Mouse (Mus musculus) hindbrain, embryonic 12.5 days (tissue): ENCODE measurements at regions not wholly inside any gene's neighbourhood (a gene's known extent, or its start where the extent isn't known, plus 50 kb on each side); places are given as distances from the start of the nearest gene placed in this dataset.
"Not testable (repeated sequence)": the region's sequence is repeated elsewhere in the genome, so short reads cannot be mapped to it uniquely, and the experiment has no call there.

Experiments
- ATAC-seq: fragments of 200-750 bp; cut with Nextera tagmentation; 2 replicates; pipeline ENCODE4 v1.8.0; 2017; ENCODE audit warnings: moderate TSS enrichment; ENCODE audit not compliant: low FRiP score
- H3K27ac ChIP-seq: fragments of 300-500 bp; sonication (generic); 2 replicates; pipeline ENCODE4 v1.5.1; 2016; ENCODE audit warnings: mild to moderate bottlenecking
- H3K27me3 ChIP-seq: fragments of 300-500 bp; sonication (generic); 2 replicates; pipeline ENCODE4 v1.6.1; 2016; ENCODE audit warnings: mild to moderate bottlenecking
- H3K36me3 ChIP-seq: fragments of 300-500 bp; sonication (generic); 2 replicates; pipeline ENCODE4 v1.6.1; 2016; ENCODE audit warnings: mild to moderate bottlenecking
- H3K4me1 ChIP-seq: fragments of 300-500 bp; sonication (generic); 2 replicates; pipeline ENCODE4 v1.6.1; 2016
- H3K4me2 ChIP-seq: fragments of 300-500 bp; sonication (generic); replicated peaks from 2 replicates; pipeline ENCODE4 v1.6.1; 2016; ENCODE audit warnings: mild to moderate bottlenecking
- H3K4me3 ChIP-seq: fragments of 300-500 bp; sonication (generic); 2 replicates; pipeline ENCODE4 v1.5.1; 2016; ENCODE audit warnings: mild to moderate bottlenecking
- H3K9ac ChIP-seq: fragments of 300-500 bp; sonication (generic); 2 replicates; pipeline ENCODE4 v1.6.1; 2016; ENCODE audit warnings: mild to moderate bottlenecking, moderate library complexity
- H3K9me3 ChIP-seq: fragments of 300-500 bp; sonication (generic); replicated peaks from 2 replicates; pipeline ENCODE4 v1.6.1; 2016; ENCODE audit warnings: mild to moderate bottlenecking
- WGBS: fragments of 180-500 bp; shearing (Covaris S2); methylation state at CpG from one replicate; pipeline ENCODE4 v1.1.7; 2016; 5-methylcytosine and 5-hydroxymethylcytosine counted together

- H3K4me2 ChIP-seq = no peak overlapping the region
- H3K27ac ChIP-seq = no peak overlapping the region
- H3K4me3 ChIP-seq = no peak overlapping the region
- H3K9ac ChIP-seq = no peak overlapping the region
- 63% methylated on average over 2 of the region's 2 CpGs for WGBS
- no peaks in the 10 kb centered on the region; the same call in 1 of the 2 replicates for H3K9me3 ChIP-seq
- H3K27me3 ChIP-seq = no peaks in the 10 kb centered on the region
- no peaks in the 10 kb centered on the region for H3K4me1 ChIP-seq
- no peak for ATAC-seq
- H3K36me3 ChIP-seq = no peaks in the 10 kb centered on the region
Observed at GRCm38 (mm10) chr6:140212403-140212802, 171.1 kb upstream of the Plcz1 start.

GRCm38 (mm10) chr6:140210141-140210540 is 168.9 kb upstream of the Plcz1 start:
- H3K27ac ChIP-seq = no peak overlapping the region
- ATAC-seq = no peak
- H3K9me3 ChIP-seq = no peaks in the 10 kb centered on the region; the same call in 1 of the 2 replicates
- no peaks in the 10 kb centered on the region for H3K27me3 ChIP-seq
- WGBS = 93% methylated on average over 6 of the region's 6 CpGs
- no peak overlapping the region for H3K9ac ChIP-seq
- no peak overlapping the region for H3K4me3 ChIP-seq
- H3K4me2 ChIP-seq = no peak overlapping the region
- no peaks in the 10 kb centered on the region for H3K4me1 ChIP-seq
- H3K36me3 ChIP-seq = no peaks in the 10 kb centered on the region

GRCm38 (mm10) chr6:140209083-140209482 is 167.8 kb upstream of the Plcz1 start:
- WGBS = 85% methylated on average over 14 of the region's 14 CpGs
- Histone ChIP-seq H3K9me3 (no peaks in the 10 kb centered on the region; the same call in 1 of the 2 replicates), H3K36me3 (no peaks in the 10 kb centered on the region), H3K27ac (no peak overlapping the region), H3K27me3 (no peaks in the 10 kb centered on the region), H3K4me2 (no peak overlapping the region), H3K4me1 (no peaks in the 10 kb centered on the region), H3K9ac (no peak overlapping the region), H3K4me3 (no peak overlapping the region)
- 0 out of 2 replicates have a peak, but pooled peaks have one; percentile 5 for ATAC-seq

GRCm38 (mm10) chr6:140208375-140208774 is 167.1 kb upstream of the Plcz1 start:
- Histone ChIP-seq H3K36me3 (no peaks in the 10 kb centered on the region), H3K27me3 (no peaks in the 10 kb centered on the region), H3K9ac (no peak overlapping the region), H3K4me3 (no peak overlapping the region), H3K27ac (no peak overlapping the region), H3K4me1 (no peaks in the 10 kb centered on the region), H3K4me2 (no peak overlapping the region), H3K9me3 (no peaks in the 10 kb centered on the region; the same call in 1 of the 2 replicates)
- no peak for ATAC-seq
- 75% methylated on average over 3 of the region's 3 CpGs for WGBS

- WGBS = 92% methylated on average over 11 of the region's 11 CpGs
- H3K4me3 ChIP-seq, ATAC-seq, H3K9ac ChIP-seq, H3K27ac ChIP-seq, H3K4me1 ChIP-seq, H3K9me3 ChIP-seq, H3K36me3 ChIP-seq, H3K27me3 ChIP-seq, H3K4me2 ChIP-seq: not testable (repeated sequence)
Observed at GRCm38 (mm10) chr6:140206676-140207075, 165.4 kb upstream of the Plcz1 start.

GRCm38 (mm10) chr6:140201356-140201755 is 160.1 kb upstream of the Plcz1 start:
- Histone ChIP-seq H3K27me3 (no peaks in the 10 kb centered on the region), H3K4me3 (no peak overlapping the region), H3K36me3 (no peaks in the 10 kb centered on the region), H3K9ac (no peak overlapping the region), H3K9me3 (no peaks in the 10 kb centered on the region), H3K27ac (no peak overlapping the region), H3K4me1 (no peaks in the 10 kb centered on the region), H3K4me2 (no peak overlapping the region)
- 76% methylated on average over 1 of the region's 1 CpGs for WGBS
- no peak for ATAC-seq

GRCm38 (mm10) chr6:140200322-140200721 is 159.1 kb upstream of the Plcz1 start:
- H3K4me1 ChIP-seq = no peaks in the 10 kb centered on the region
- no peak overlapping the region for H3K9ac ChIP-seq
- no peaks in the 10 kb centered on the region for H3K36me3 ChIP-seq
- H3K27ac ChIP-seq = no peak overlapping the region
- H3K4me2 ChIP-seq = no peak overlapping the region
- no peaks in the 10 kb centered on the region for H3K27me3 ChIP-seq
- H3K4me3 ChIP-seq = no peak overlapping the region
- no peak for ATAC-seq
- H3K9me3 ChIP-seq = no peaks in the 10 kb centered on the region
- WGBS = 87% methylated on average over 5 of the region's 5 CpGs

GRCm38 (mm10) chr6:140198036-140198435 is 156.8 kb upstream of the Plcz1 start:
- Histone ChIP-seq H3K4me1 (no peaks in the 10 kb centered on the region; the same call in 1 of the 2 replicates), H3K4me3 (no peak overlapping the region), H3K27ac (no peak overlapping the region), H3K36me3 (no peaks in the 10 kb centered on the region), H3K9me3 (no peaks in the 10 kb centered on the region), H3K27me3 (no peaks in the 10 kb centered on the region), H3K9ac (no peak overlapping the region), H3K4me2 (no peak overlapping the region)
- ATAC-seq = no peak
- WGBS = 86% methylated on average over 6 of the region's 6 CpGs

- no peak overlapping the region for H3K4me3 ChIP-seq
- H3K27me3 ChIP-seq = no peaks in the 10 kb centered on the region
- 82% methylated on average over 8 of the region's 8 CpGs for WGBS
- H3K27ac ChIP-seq = no peak overlapping the region
- no peak overlapping the region for H3K9ac ChIP-seq
- H3K4me2 ChIP-seq = no peak overlapping the region
- no peaks in the 10 kb centered on the region for H3K36me3 ChIP-seq
- no peaks in the 10 kb centered on the region for H3K9me3 ChIP-seq
- no peaks in the 10 kb centered on the region; the same call in 1 of the 2 replicates for H3K4me1 ChIP-seq
- no peak for ATAC-seq
Observed at GRCm38 (mm10) chr6:140197113-140197675, 155.9 kb upstream of the Plcz1 start.

GRCm38 (mm10) chr6:140194276-140194675 is 153.0 kb upstream of the Plcz1 start:
- no peak for ATAC-seq
- Histone ChIP-seq H3K4me2 (no peak overlapping the region), H3K27ac (no peak overlapping the region), H3K9me3 (no peaks in the 10 kb centered on the region), H3K36me3 (no peaks in the 10 kb centered on the region), H3K9ac (no peak overlapping the region), H3K4me3 (no peak overlapping the region), H3K27me3 (no peaks in the 10 kb centered on the region), H3K4me1 (no peaks in the 10 kb centered on the region; the same call in 1 of the 2 replicates)
- WGBS = 93% methylated on average over 2 of the region's 2 CpGs

GRCm38 (mm10) chr6:140193084-140193939 is 152.1 kb upstream of the Plcz1 start:
- Histone ChIP-seq H3K4me3 (no peak overlapping the region), H3K9ac (no peak overlapping the region), H3K4me1 (no peaks in the 10 kb centered on the region; the same call in 1 of the 2 replicates), H3K4me2 (no peak overlapping the region; the same call in 1 of the 2 replicates), H3K27ac (peak overlapping the region; percentile 14; the same call in 1 of the 2 replicates), H3K27me3 (no peaks in the 10 kb centered on the region), H3K36me3 (no peaks in the 10 kb centered on the region), H3K9me3 (no peaks in the 10 kb centered on the region)
- peak; percentile 67 for ATAC-seq
- WGBS = 19% methylated on average over 9 of the region's 9 CpGs

GRCm38 (mm10) chr6:140192526-140192925 is 151.3 kb upstream of the Plcz1 start:
- H3K9ac ChIP-seq = no peak overlapping the region
- no peaks in the 10 kb centered on the region; the same call in 1 of the 2 replicates for H3K4me1 ChIP-seq
- H3K36me3 ChIP-seq = no peaks in the 10 kb centered on the region
- no peaks in the 10 kb centered on the region for H3K27me3 ChIP-seq
- WGBS = 79% methylated on average over 17 of the region's 17 CpGs
- no peak for ATAC-seq
- no peak overlapping the region for H3K27ac ChIP-seq
- no peak overlapping the region for H3K4me2 ChIP-seq
- H3K9me3 ChIP-seq = no peaks in the 10 kb centered on the region
- no peak overlapping the region for H3K4me3 ChIP-seq
